Mouse (Mus musculus): Measurements from ENCODE around the gene Kctd20.
"Not testable (repeated sequence)": the region's sequence is repeated elsewhere in the genome, so short reads cannot be mapped to it uniquely, and the experiment has no call there.

Gene Kctd20

GRCm38 (mm10) chr17:28986833-28987232 is 35.1 kb downstream of the Kctd20 start:
- DNase-seq (ENCODE audit: low spot score), result no peak

GRCm38 (mm10) chr17:28987713-28988112 is 36.0 kb downstream of the Kctd20 start:
- peak; percentile 43 for DNase-seq (ENCODE audit: low spot score)

- DNase-seq (ENCODE audit: low spot score), result no peak
Observed at GRCm38 (mm10) chr17:28988291-28988690, 36.5 kb downstream of the Kctd20 start.

GRCm38 (mm10) chr17:28988996-28989395 is 37.2 kb downstream of the Kctd20 start:
- no peak for DNase-seq (ENCODE audit: low spot score)

- DNase-seq (ENCODE audit: low spot score), result no peak
Observed at GRCm38 (mm10) chr17:28990060-28990459, 38.3 kb downstream of the Kctd20 start.

- no peak for DNase-seq (ENCODE audit: low spot score)
Observed at GRCm38 (mm10) chr17:28991286-28991685, 39.5 kb downstream of the Kctd20 start.

- no peak for DNase-seq (ENCODE audit: low spot score)
Observed at GRCm38 (mm10) chr17:28992105-28992504, 40.4 kb downstream of the Kctd20 start.

- DNase-seq (ENCODE audit: low spot score), result not testable (repeated sequence)
Observed at GRCm38 (mm10) chr17:28993004-28993403, 41.3 kb downstream of the Kctd20 start.

GRCm38 (mm10) chr17:28994615-28995014 is 42.9 kb downstream of the Kctd20 start:
- DNase-seq (ENCODE audit: low spot score), result no peak

- no peak for DNase-seq (ENCODE audit: low spot score)
Observed at GRCm38 (mm10) chr17:29000465-29000864, 48.7 kb downstream of the Kctd20 start.

- DNase-seq (ENCODE audit: low spot score), result no peak
Observed at GRCm38 (mm10) chr17:29003740-29004139, 52.0 kb downstream of the Kctd20 start.

- no peak for DNase-seq (ENCODE audit: low spot score)
Observed at GRCm38 (mm10) chr17:29005002-29005401, 53.3 kb downstream of the Kctd20 start.

GRCm38 (mm10) chr17:29006812-29007211 is 55.1 kb downstream of the Kctd20 start:
- peak; percentile 50 for DNase-seq (ENCODE audit: low spot score)

GRCm38 (mm10) chr17:29007243-29007640 is 55.5 kb downstream of the Kctd20 start:
- no peak for DNase-seq (ENCODE audit: low spot score)

GRCm38 (mm10) chr17:29007641-29008325 is 56.0 kb downstream of the Kctd20 start, which contains the start of gene Stk38:
TSS of gene Stk38 (minus strand) at chr17:29007995.
- DNase-seq (ENCODE audit: low spot score), result peak; percentile 92

- DNase-seq (ENCODE audit: low spot score), result no peak
Observed at GRCm38 (mm10) chr17:29008326-29008650, 56.5 kb downstream of the Kctd20 start.

GRCm38 (mm10) chr17:29009181-29009580 is 57.4 kb downstream of the Kctd20 start:
- no peak for DNase-seq (ENCODE audit: low spot score)

GRCm38 (mm10) chr17:29014235-29014634 is 62.5 kb downstream of the Kctd20 start:
- no peak for DNase-seq (ENCODE audit: low spot score)

- DNase-seq (ENCODE audit: low spot score), result no peak
Observed at GRCm38 (mm10) chr17:29015638-29016037, 63.9 kb downstream of the Kctd20 start.

GRCm38 (mm10) chr17:29016705-29017104 is 65.0 kb downstream of the Kctd20 start:
- peak; percentile 66 for DNase-seq (ENCODE audit: low spot score)

- DNase-seq (ENCODE audit: low spot score), result no peak
Observed at GRCm38 (mm10) chr17:29018292-29018984, 66.7 kb downstream of the Kctd20 start.
